Mouse (Mus musculus): ENCODE results near the gene Chrng.

DNA sequence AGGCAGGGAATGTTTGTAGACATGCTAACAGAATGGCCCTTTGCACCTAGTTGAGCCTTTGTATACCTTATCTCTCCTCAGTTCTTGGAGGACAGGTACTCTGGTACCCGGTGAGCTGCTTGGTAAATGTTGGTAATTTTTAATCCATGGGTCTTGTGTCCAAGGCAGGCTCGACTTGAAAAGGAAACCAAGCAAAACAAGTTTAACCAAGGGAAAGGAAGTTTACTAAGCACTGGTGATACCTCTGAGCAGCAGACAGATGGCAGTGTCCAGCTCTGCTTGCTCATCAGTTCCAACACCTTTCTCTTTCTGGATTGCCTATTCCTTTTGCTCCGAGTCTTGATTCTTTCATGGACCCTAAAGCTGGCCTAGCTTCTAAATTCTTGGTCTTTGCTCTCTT is 13.5 kb downstream of the Chrng start:
- TF ChIP-seq CTCF (IDR thresholded peaks at IDR 0.05; ENCODE audit: extremely low read depth, insufficient read depth, low read length), result peak; percentile 70
- no peak for TF ChIP-seq POLR2A (IDR thresholded peaks at IDR 0.05; ENCODE audit: extremely low read depth, insufficient read depth, low read length)
